Mouse (Mus musculus) bone marrow macrophage, adult 2 months (primary cell): Measurements from ENCODE around the gene Snapc1. TPM values are rescaled to one million over a fixed set of nuclear protein-coding genes. Genes with fewer than 3 reads are reported as not detected.

ENCODE experiments used
- H3K27ac ChIP-seq: 2 replicates; pipeline ENCODE4 v1.5.1; 2012; ENCODE audit warnings: low read depth, low read length; ENCODE audit not compliant: insufficient read depth
- H3K4me1 ChIP-seq: 2 replicates; pipeline ENCODE4 v1.6.1; 2012; ENCODE audit warnings: low read length; ENCODE audit not compliant: control insufficient read depth, insufficient read depth
- H3K4me3 ChIP-seq: 2 replicates; pipeline ENCODE4 v1.5.1; 2012; ENCODE audit warnings: mild to moderate bottlenecking, low read length, moderate library complexity; ENCODE audit not compliant: insufficient read depth
- CTCF ChIP-seq: IDR thresholded peaks from 2 replicates; pipeline ENCODE4 v1.5.1; 2012; ENCODE audit warnings: low read depth, mild to moderate bottlenecking, low read length, moderate library complexity
- POLR2A ChIP-seq: IDR thresholded peaks from 2 replicates; pipeline ENCODE4 v1.6.1; 2012; ENCODE audit warnings: mild to moderate bottlenecking, low read depth, low read length, borderline replicate concordance
- polyA plus RNA-seq: library from polyadenylated mRNA; stranded (reverse); fragments of >200 nt; gene quantifications from 2 replicates; pipeline ENCODE4 v1.2.4, GENCODE M21; 2012; ENCODE audit not compliant: missing spikeins, insufficient read depth, insufficient read length

Snapc1 gene
- polyA plus RNA-seq, 1 experiment, result 13.8 TPM

GRCm38 (mm10) chr12:73986299-73986698, 22.0 kb downstream of the Snapc1 start:
- H3K27ac ChIP-seq, result no peak overlapping the region
- TF ChIP-seq POLR2A (no peak), CTCF (no peak)
- no peak overlapping the region for H3K4me3 ChIP-seq
- no peaks in the 10 kb centered on the region; the same call in 1 of the 2 replicates for H3K4me1 ChIP-seq

GRCm38 (mm10) chr12:73988393-73989008, 24.2 kb downstream of the Snapc1 start:
- no peak overlapping the region for H3K27ac ChIP-seq
- no peaks in the 10 kb centered on the region; the same call in 1 of the 2 replicates for H3K4me1 ChIP-seq
- no peak for TF ChIP-seq CTCF
- TF ChIP-seq POLR2A, result no peak
- H3K4me3 ChIP-seq, result no peak overlapping the region

GRCm38 (mm10) chr12:73989594-73989993, 25.3 kb downstream of the Snapc1 start:
- TF ChIP-seq POLR2A (no peak), CTCF (peak; percentile 46; the same call in 1 of the 2 replicates)
- H3K27ac ChIP-seq, result no peak overlapping the region
- no peak overlapping the region for H3K4me3 ChIP-seq
- H3K4me1 ChIP-seq, result no peaks in the 10 kb centered on the region

- H3K4me3 ChIP-seq, result no peak overlapping the region
- H3K4me1 ChIP-seq, result no peaks in the 10 kb centered on the region
- H3K27ac ChIP-seq, result no peak overlapping the region
- TF ChIP-seq CTCF (no peak), POLR2A (no peak)
Measured at GRCm38 (mm10) chr12:73996906-73997296, 32.6 kb downstream of the Snapc1 start.

GRCm38 (mm10) chr12:73997297-73998127, 33.2 kb downstream of the Snapc1 start, which contains the start of gene Syt16:
Syt16 (plus strand) TSS chr12:73997661.
- Histone ChIP-seq H3K4me3 (peak within 1 kb of the TSS; percentile 38), H3K4me1 (no peaks in the 10 kb centered on the region), H3K27ac (no peak within 1 kb of the TSS)
- TF ChIP-seq CTCF, result no peak
- no peak for TF ChIP-seq POLR2A

GRCm38 (mm10) chr12:73998128-73998456, 33.8 kb downstream of the Snapc1 start:
- H3K4me3 ChIP-seq, result peak overlapping the region; percentile 38; the same call in 1 of the 2 replicates
- H3K4me1 ChIP-seq, result no peaks in the 10 kb centered on the region
- H3K27ac ChIP-seq, result no peak overlapping the region
- TF ChIP-seq POLR2A (no peak), CTCF (no peak)

- H3K4me1 ChIP-seq, result no peaks in the 10 kb centered on the region
- no peak overlapping the region for H3K4me3 ChIP-seq
- TF ChIP-seq POLR2A, result no peak
- TF ChIP-seq CTCF, result no peak
- H3K27ac ChIP-seq, result no peak overlapping the region
Measured at GRCm38 (mm10) chr12:74002449-74002848, 38.2 kb downstream of the Snapc1 start.

- no peak overlapping the region for H3K4me3 ChIP-seq
- TF ChIP-seq POLR2A (no peak), CTCF (peak; percentile 81)
- no peak overlapping the region for H3K27ac ChIP-seq
- H3K4me1 ChIP-seq, result no peaks in the 10 kb centered on the region
Measured at GRCm38 (mm10) chr12:74009448-74009911, 45.2 kb downstream of the Snapc1 start.

- Histone ChIP-seq H3K4me1 (no peaks in the 10 kb centered on the region), H3K4me3 (no peak overlapping the region)
- peak; percentile 84 for TF ChIP-seq CTCF
- TF ChIP-seq POLR2A, result no peak
Measured at GRCm38 (mm10) chr12:74013739-74014138, 49.5 kb downstream of the Snapc1 start.

GRCm38 (mm10) chr12:74014739-74015270, 50.5 kb downstream of the Snapc1 start:
- TF ChIP-seq POLR2A, result no peak
- TF ChIP-seq CTCF, result peak; percentile 35; the same call in 1 of the 2 replicates
- Histone ChIP-seq H3K4me1 (no peaks in the 10 kb centered on the region), H3K4me3 (no peak overlapping the region), H3K27ac (no peak overlapping the region)

More at GRCm38 (mm10) chr12:74013739-74014138, 49.5 kb downstream of the Snapc1 start:
- H3K27ac ChIP-seq, result no peak overlapping the region
